Mouse (Mus musculus) 416B (cell line): ENCODE measurements around the gene Btrc.

Experiments
- DNase-seq: peaks from one replicate; pipeline ENCODE4 v3.0.0; 2011; ENCODE audit warnings: low read depth

Gene Btrc

DNA sequence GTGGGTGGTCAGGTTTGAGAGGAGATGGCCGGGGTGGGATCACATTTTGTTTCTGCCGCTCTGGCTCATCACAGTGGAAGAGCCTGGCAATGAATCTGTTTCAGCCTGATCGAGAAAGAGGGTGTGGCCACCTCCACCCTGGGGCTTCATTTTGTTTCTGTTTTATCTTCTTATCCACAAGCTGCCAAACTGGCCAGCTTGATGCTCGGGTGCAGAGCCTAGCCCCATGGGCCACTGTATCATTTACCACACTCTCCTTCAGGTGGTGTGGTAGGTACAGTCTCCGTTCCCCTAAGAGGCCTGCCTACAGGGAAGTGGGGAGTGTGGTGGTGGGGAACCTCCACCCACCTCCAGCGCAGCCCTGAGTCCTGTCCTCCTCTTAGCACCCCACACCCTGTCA is 209.5 kb downstream of the Btrc start:
- no peak for DNase-seq

DNA sequence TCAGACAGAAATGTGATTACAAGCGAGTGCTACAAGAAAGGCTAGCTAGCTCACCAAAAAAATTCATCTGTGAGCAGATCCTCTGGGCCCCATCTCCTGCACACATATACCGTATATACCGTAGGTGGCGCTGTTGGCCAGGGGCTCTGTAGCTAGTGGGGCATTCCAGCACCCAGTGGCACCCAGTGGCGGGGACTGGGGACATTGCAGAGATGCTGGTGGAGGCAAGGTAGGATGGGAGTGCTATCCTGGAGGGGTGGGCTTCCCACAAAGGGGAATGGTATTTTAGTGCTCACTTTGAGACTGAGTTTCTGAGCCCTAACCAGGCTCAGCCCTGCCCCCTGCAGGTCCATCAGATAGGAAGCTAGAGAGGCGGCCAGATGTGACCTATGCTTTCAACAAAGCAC is 210.3 kb downstream of the Btrc start:
- DNase-seq: peak; percentile 71

GRCm38 (mm10) chr19:45574339-45574898 is 210.9 kb downstream of the Btrc start:
- peak; percentile 18 for DNase-seq

DNA sequence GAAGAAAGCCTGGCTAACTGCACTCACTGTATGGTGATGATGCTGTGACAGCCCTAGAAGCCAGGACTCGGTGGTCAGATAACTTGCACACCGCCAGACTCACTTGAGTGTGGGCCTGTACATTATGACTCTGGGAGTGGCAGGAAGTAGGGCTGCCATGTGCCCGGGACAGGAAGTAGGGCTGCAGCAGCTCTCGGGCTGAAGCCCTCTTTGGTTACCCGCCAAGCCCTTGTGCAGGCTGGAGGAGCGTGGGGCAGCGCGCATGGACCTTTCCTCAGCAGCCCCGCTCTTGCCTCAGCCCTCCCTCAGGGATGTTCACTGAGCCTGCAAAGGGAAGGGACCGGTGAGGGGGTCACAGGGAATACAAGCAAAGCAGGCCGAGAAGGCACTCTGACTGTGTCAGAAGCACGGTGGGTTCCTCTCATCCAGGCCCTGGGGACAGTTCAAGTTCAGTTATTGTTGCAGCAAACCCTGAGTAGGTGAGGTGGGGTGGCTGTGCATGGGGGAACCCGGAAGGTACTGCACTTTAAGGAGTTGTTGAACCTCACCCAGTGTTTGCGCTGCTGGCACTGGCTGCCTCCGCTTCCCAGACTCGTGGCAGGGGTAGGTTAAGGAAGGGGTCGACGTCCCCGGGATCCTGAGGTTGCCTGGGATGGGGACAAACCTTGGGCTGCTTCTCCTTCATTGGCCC is 211.6 kb downstream of the Btrc start:
- DNase-seq: peak; percentile 70

DNA sequence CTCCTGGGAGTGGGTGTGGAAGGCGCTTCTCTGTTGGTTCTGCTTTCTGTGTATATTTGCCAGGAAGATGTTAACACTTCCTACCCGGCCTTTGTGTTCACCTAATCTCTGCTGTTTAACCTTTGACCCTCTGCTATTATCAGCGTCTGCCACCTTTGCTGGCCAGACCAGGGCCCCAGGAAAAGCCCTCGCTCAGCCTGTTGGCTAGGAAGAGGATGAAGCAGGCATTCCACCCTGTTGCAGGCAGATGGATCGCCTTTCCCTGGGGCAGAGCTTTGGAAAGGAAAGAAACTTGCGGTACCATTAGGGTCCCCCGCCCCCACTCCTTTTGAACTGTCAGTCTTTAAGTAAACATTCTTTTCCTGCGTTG is 212.1 kb downstream of the Btrc start:
- DNase-seq: peak; percentile 60

DNA sequence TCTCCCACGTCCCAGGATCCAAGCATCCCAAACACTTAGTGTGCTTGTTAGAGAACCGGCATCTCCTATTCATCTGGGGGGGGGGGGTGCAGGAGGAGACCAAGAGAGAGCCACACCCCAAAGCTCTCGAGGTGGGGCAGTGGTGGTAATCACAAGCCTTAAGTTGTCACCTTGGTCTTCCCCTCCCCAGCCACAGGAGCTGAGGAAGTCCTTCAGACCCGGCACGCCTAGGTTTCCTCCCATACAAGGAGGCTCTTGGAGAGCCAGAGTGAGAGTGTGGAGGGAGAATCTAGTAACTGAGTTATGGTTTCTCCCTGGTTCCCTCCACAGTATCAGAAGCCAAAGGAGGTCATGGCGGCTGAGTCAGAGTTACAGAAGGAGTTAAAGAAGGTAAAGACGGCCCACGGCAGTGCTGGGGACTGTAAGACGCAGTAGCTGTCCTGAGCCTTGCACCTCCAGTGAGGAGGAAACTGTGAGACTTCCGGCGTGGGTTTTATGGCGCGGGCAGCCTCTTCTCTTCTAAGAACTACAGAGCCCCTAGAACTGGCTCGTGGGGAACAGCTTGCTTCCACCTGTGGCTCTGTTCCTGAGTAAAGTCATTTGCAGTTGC is 213.7 kb downstream of the Btrc start:
- no peak for DNase-seq

DNA sequence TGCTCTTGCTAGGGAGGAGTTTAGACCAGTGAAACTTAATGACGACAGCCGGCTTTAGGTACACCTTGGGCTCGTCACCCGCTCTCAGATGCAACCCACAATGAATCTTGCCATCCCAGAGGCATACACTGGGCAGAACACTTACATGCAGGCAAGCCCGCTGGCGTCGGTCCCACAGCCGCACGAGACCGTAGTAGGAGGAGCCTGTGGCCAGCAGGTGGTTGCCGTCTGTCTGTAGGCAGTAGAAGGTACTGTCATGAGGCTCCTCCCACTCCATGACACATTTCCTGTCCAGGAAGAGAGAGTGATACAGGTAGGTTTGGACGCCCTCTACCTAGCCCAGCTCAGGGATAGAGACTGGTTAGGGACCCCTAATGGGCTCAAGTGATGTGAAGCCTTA is 215.4 kb downstream of the Btrc start:
- DNase-seq: no peak

- no peak for DNase-seq
These were observed 215.9 kb downstream of the Btrc start for GRCm38 (mm10) chr19:45579416-45579815.
